Mouse (Mus musculus): ENCODE measurements at regions not wholly inside any gene's neighbourhood (a gene's known extent, or its start where the extent isn't known, plus 50 kb on each side); places are given as distances from the start of the nearest gene placed in this dataset.

- ATAC-seq (replicated peaks; ENCODE audit: insufficient number of reproducible peaks, low FRiP score, low TSS enrichment, low read depth) (no peak), DNase-seq (ENCODE audit: low spot score) (no peak)
- 98% methylated on average over 2 of the region's 2 CpGs for WGBS
- Histone ChIP-seq H3K36me3 (replicated peaks; ENCODE audit: control insufficient read depth, insufficient read depth, low read depth, low read length) (no peaks in the 10 kb centered on the region), H3K9ac (replicated peaks; ENCODE audit: low read length) (no peak overlapping the region), H3K27me3 (ENCODE audit: control insufficient read depth, insufficient read depth, low read length) (no peaks in the 10 kb centered on the region), H3K9me3 (replicated peaks; ENCODE audit: control insufficient read depth, low read length) (no peaks in the 10 kb centered on the region), H3K4me2 (ENCODE audit: low read depth, low read length) (no peak overlapping the region), H3K4me1 (ENCODE audit: control insufficient read depth, insufficient read depth, low read length) (no peaks in the 10 kb centered on the region), H3K27ac (replicated peaks; ENCODE audit: low read depth, low read length) (no peak overlapping the region), H3K4me3 (ENCODE audit: low read depth, low read length) (no peak overlapping the region)
Measured at GRCm38 (mm10) chr5:82351089-82351488, 1003.9 kb downstream of the Tecrl start.

DNA sequence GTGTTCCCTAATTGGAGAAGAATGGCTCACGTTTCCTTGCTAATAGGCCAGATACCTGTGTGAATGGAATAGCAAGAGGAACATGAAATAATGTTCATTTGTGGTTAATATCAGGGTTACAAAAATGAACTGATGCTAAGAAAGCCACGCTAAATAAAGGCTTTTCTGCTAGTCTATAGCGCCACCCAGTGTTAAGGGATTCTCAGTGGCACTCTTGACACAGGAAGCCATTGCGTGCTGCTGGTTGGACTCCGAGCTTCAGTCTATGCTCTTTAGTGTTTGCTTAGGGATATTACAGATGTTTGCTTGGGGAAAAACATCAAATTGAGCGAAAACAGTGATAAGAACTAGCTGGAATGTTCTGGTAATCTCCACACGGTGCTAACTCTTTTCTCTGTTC, 1008.3 kb downstream of the Tecrl start:
- peak; percentile 91 for DNase-seq (ENCODE audit: low spot score)
- Histone ChIP-seq H3K4me3 (ENCODE audit: low read depth, low read length) (no peak overlapping the region), H3K27me3 (ENCODE audit: control insufficient read depth, insufficient read depth, low read length) (no peaks in the 10 kb centered on the region), H3K9me3 (replicated peaks; ENCODE audit: control insufficient read depth, low read length) (no peaks in the 10 kb centered on the region), H3K4me1 (ENCODE audit: control insufficient read depth, insufficient read depth, low read length) (no peaks in the 10 kb centered on the region), H3K36me3 (replicated peaks; ENCODE audit: control insufficient read depth, insufficient read depth, low read depth, low read length) (no peaks in the 10 kb centered on the region), H3K27ac (replicated peaks; ENCODE audit: low read depth, low read length) (no peak overlapping the region), H3K4me2 (ENCODE audit: low read depth, low read length) (no peak overlapping the region), H3K9ac (replicated peaks; ENCODE audit: low read length) (no peak overlapping the region)
- ATAC-seq (replicated peaks; ENCODE audit: insufficient number of reproducible peaks, low FRiP score, low TSS enrichment, low read depth): no peak
- WGBS: 9% methylated on average over 7 of the region's 7 CpGs

DNA sequence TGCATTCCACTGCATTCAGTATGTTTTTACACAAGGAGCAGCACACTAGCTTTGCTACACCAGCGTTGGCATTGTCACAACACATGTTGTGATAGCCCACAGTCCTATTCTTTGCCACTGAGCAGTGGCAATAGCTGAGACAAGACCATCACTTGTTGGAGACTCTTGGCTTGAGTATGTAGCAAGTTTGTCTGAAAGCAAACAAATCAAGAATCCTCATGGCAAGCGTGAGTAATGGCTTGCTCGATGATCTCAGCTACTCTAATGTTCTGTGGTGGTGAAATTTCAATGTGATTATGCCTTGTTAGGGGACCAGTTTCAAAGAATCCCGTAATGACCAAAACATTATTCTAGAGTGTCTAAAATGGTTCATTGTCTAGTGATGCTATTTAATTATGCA, 1030.6 kb downstream of the Tecrl start:
- Histone ChIP-seq H3K27me3 (ENCODE audit: control insufficient read depth, insufficient read depth, low read length) (no peaks in the 10 kb centered on the region), H3K4me1 (ENCODE audit: control insufficient read depth, insufficient read depth, low read length) (no peaks in the 10 kb centered on the region), H3K4me2 (ENCODE audit: low read depth, low read length) (no peak overlapping the region), H3K36me3 (replicated peaks; ENCODE audit: control insufficient read depth, insufficient read depth, low read depth, low read length) (no peaks in the 10 kb centered on the region), H3K9me3 (replicated peaks; ENCODE audit: control insufficient read depth, low read length) (no peaks in the 10 kb centered on the region), H3K4me3 (ENCODE audit: low read depth, low read length) (no peak overlapping the region), H3K27ac (replicated peaks; ENCODE audit: low read depth, low read length) (no peak overlapping the region), H3K9ac (replicated peaks; ENCODE audit: low read length) (no peak overlapping the region)
- 80% methylated on average over 4 of the region's 4 CpGs for WGBS
- no peak for DNase-seq (ENCODE audit: low spot score)
- ATAC-seq (replicated peaks; ENCODE audit: insufficient number of reproducible peaks, low FRiP score, low TSS enrichment, low read depth): no peak

DNA sequence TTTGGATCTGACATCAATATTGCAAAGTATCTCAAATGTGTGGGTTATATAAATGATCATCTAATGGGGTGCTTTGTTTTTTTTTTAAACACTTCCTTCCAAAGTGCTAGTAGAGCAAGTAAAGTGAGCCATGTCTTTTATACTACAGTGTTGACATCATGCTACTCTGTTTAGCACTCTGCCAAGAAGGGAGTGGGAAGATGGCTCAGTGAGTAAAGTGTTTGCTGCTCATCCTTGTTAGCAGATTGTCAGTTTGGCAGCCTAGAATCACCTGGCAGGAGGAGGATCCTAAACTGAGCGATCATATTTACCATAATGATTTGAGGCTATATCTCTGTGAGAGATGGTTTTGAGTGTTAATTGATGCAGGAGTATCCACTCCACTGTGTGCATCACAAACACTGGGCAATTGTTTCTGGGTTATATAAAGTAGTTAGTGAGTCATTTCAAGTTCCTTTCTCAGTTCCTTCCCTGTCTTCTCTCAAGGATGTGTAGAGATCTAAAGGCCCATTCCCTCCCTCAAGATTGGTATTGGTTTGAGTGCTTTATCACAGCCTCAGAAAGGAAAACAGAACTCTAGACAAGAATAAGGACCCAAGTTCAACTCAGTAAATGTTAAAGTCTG, 1035.2 kb downstream of the Tecrl start:
- Histone ChIP-seq H3K27me3 (ENCODE audit: control insufficient read depth, insufficient read depth, low read length) (no peaks in the 10 kb centered on the region), H3K9ac (replicated peaks; ENCODE audit: low read length) (no peak overlapping the region), H3K27ac (replicated peaks; ENCODE audit: low read depth, low read length) (no peak overlapping the region), H3K4me2 (ENCODE audit: low read depth, low read length) (no peak overlapping the region), H3K4me3 (ENCODE audit: low read depth, low read length) (no peak overlapping the region), H3K9me3 (replicated peaks; ENCODE audit: control insufficient read depth, low read length) (no peaks in the 10 kb centered on the region), H3K4me1 (ENCODE audit: control insufficient read depth, insufficient read depth, low read length) (no peaks in the 10 kb centered on the region), H3K36me3 (replicated peaks; ENCODE audit: control insufficient read depth, insufficient read depth, low read depth, low read length) (no peaks in the 10 kb centered on the region)
- ATAC-seq (replicated peaks; ENCODE audit: insufficient number of reproducible peaks, low FRiP score, low TSS enrichment, low read depth): no peak
- WGBS: 90% methylated on average over 1 of the region's 1 CpGs
- DNase-seq (ENCODE audit: low spot score): no peak

- DNase-seq (ENCODE audit: low spot score) (peak; percentile 50), ATAC-seq (replicated peaks; ENCODE audit: insufficient number of reproducible peaks, low FRiP score, low TSS enrichment, low read depth) (no peak)
- H3K4me3 ChIP-seq (ENCODE audit: low read depth, low read length): no peak overlapping the region
- H3K4me1 ChIP-seq (ENCODE audit: control insufficient read depth, insufficient read depth, low read length): no peaks in the 10 kb centered on the region
- no peaks in the 10 kb centered on the region for H3K9me3 ChIP-seq (replicated peaks; ENCODE audit: control insufficient read depth, low read length)
- WGBS: 34% methylated on average over 6 of the region's 6 CpGs
- no peak overlapping the region for H3K4me2 ChIP-seq (ENCODE audit: low read depth, low read length)
- H3K27ac ChIP-seq (replicated peaks; ENCODE audit: low read depth, low read length): no peak overlapping the region
- no peaks in the 10 kb centered on the region for H3K27me3 ChIP-seq (ENCODE audit: control insufficient read depth, insufficient read depth, low read length)
- H3K9ac ChIP-seq (replicated peaks; ENCODE audit: low read length): no peak overlapping the region
- H3K36me3 ChIP-seq (replicated peaks; ENCODE audit: control insufficient read depth, insufficient read depth, low read depth, low read length): no peaks in the 10 kb centered on the region
Measured at GRCm38 (mm10) chr5:82312054-82312453, 1042.9 kb downstream of the Tecrl start.

GRCm38 (mm10) chr5:82288069-82288845, 1066.7 kb downstream of the Tecrl start:
- no peaks in the 10 kb centered on the region for H3K36me3 ChIP-seq (replicated peaks; ENCODE audit: control insufficient read depth, insufficient read depth, low read depth, low read length)
- DNase-seq (ENCODE audit: low spot score): no peak
- no peak overlapping the region for H3K9ac ChIP-seq (replicated peaks; ENCODE audit: low read length)
- H3K9me3 ChIP-seq (replicated peaks; ENCODE audit: control insufficient read depth, low read length): no peaks in the 10 kb centered on the region
- ATAC-seq (replicated peaks; ENCODE audit: insufficient number of reproducible peaks, low FRiP score, low TSS enrichment, low read depth): no peak
- no peaks in the 10 kb centered on the region for H3K27me3 ChIP-seq (ENCODE audit: control insufficient read depth, insufficient read depth, low read length)
- WGBS: 86% methylated on average over 5 of the region's 5 CpGs
- H3K4me2 ChIP-seq (ENCODE audit: low read depth, low read length): no peak overlapping the region
- H3K4me3 ChIP-seq (ENCODE audit: low read depth, low read length): no peak overlapping the region
- H3K4me1 ChIP-seq (ENCODE audit: control insufficient read depth, insufficient read depth, low read length): no peaks in the 10 kb centered on the region
- no peak overlapping the region for H3K27ac ChIP-seq (replicated peaks; ENCODE audit: low read depth, low read length)

DNA sequence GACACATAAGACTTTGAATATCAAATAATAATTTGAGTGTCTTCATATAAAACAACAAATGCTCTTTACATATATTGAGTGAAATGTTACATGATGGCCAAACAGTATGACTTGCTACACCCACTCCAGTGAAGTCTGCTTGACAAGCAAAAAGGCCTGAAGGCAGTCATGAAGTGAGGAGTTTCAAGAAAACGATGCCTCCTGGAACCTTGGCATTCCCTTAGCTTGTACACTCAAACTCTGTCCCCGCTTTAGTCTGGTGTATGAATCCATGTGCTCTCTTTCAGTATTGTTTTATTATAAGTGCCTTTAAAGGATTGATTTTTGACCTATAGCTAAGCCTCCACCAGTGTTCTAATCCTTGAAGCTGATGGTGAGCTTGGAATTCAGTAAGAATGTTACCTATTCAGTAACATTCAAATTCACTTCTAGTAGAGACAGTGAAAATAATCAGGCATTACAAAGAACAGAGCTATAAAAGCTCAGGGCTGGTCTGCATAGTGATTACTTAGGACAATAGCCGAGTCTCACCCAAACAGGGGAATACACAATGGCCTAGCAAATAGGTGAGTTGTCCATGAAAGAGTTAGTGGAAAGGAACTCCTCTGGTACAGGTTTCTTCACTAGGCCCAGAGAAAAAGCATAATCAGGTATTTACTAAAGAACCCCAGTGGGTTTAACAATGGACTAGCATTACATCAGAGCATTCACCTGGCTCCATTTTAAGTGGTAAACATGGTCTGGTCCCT, 1101.5 kb downstream of the Tecrl start:
- 85% methylated on average over 3 of the region's 3 CpGs for whole genome bisulfite sequencing
- Histone ChIP-seq H3K27me3 (ENCODE audit: control insufficient read depth, insufficient read depth, low read length) (no peaks in the 10 kb centered on the region), H3K9me3 (replicated peaks; ENCODE audit: control insufficient read depth, low read length) (no peaks in the 10 kb centered on the region), H3K36me3 (replicated peaks; ENCODE audit: control insufficient read depth, insufficient read depth, low read depth, low read length) (no peaks in the 10 kb centered on the region), H3K27ac (replicated peaks; ENCODE audit: low read depth, low read length) (no peak overlapping the region), H3K4me1 (ENCODE audit: control insufficient read depth, insufficient read depth, low read length) (no peaks in the 10 kb centered on the region), H3K9ac (replicated peaks; ENCODE audit: low read length) (no peak overlapping the region), H3K4me3 (ENCODE audit: low read depth, low read length) (no peak overlapping the region), H3K4me2 (ENCODE audit: low read depth, low read length) (no peak overlapping the region)
- DNase-seq (ENCODE audit: low spot score): no peak
- ATAC-seq (replicated peaks; ENCODE audit: insufficient number of reproducible peaks, low FRiP score, low TSS enrichment, low read depth): no peak

DNA sequence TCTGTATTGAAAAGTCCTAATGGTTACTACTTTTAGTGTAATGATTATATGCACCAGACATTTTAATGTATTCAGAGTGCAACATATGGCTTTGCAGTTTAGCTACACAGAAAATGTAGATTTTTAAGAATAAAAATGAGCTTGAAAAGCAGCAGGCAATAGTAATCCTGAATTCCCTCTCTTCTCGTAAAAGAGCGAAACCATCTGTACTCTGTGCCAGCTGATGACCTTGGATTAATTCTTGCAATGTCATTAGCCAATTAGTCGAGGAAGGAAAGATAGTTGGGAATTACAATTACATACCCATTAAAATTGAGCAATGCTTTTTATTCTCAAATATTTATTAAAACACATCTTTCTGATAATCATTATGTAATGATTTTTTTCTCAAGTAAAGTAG, 1128.7 kb downstream of the Tecrl start:
- ATAC-seq (replicated peaks; ENCODE audit: insufficient number of reproducible peaks, low FRiP score, low TSS enrichment, low read depth): no peak
- 83% methylated on average over 3 of the region's 3 CpGs for WGBS
- H3K9me3 ChIP-seq (replicated peaks; ENCODE audit: control insufficient read depth, low read length): no peaks in the 10 kb centered on the region

More for the DNA sequence above, 1128.7 kb downstream of the Tecrl start:
- H3K4me1 ChIP-seq (ENCODE audit: control insufficient read depth, insufficient read depth, low read length): no peaks in the 10 kb centered on the region
- H3K9ac ChIP-seq (replicated peaks; ENCODE audit: low read length): no peak overlapping the region
- no peak overlapping the region for H3K4me2 ChIP-seq (ENCODE audit: low read depth, low read length)
- H3K4me3 ChIP-seq (ENCODE audit: low read depth, low read length): no peak overlapping the region
- no peak for DNase-seq (ENCODE audit: low spot score)
- no peaks in the 10 kb centered on the region for H3K36me3 ChIP-seq (replicated peaks; ENCODE audit: control insufficient read depth, insufficient read depth, low read depth, low read length)
- H3K27me3 ChIP-seq (ENCODE audit: control insufficient read depth, insufficient read depth, low read length): no peaks in the 10 kb centered on the region
- no peak overlapping the region for H3K27ac ChIP-seq (replicated peaks; ENCODE audit: low read depth, low read length)

All from embryonic facial prominence, embryonic 11.5 days (tissue).